Mouse (Mus musculus) midbrain, embryonic 10.5 days (tissue): Measurements from ENCODE around the gene 4931406P16Rik. TPM values are rescaled to one million over a fixed set of nuclear protein-coding genes. Genes with fewer than 3 reads are reported as not detected.
"Not testable (repeated sequence)": the region's sequence is repeated elsewhere in the genome, so short reads cannot be mapped to it uniquely, and the experiment has no call there.

Experiments used
- DNase-seq: peaks from one replicate; pipeline ENCODE4 v3.0.0-alpha.2; 2017; ENCODE audit warnings: low spot score
- H3K27ac ChIP-seq: fragments of 300-500 bp; sonication (generic); replicated peaks from 2 replicates; pipeline ENCODE4 v1.5.1; 2016; ENCODE audit warnings: mild to moderate bottlenecking
- H3K27me3 ChIP-seq: fragments of 300-500 bp; sonication (generic); 2 replicates; pipeline ENCODE4 v1.6.1; 2016; ENCODE audit warnings: low read depth, mild to moderate bottlenecking; ENCODE audit not compliant: poor library complexity, severe bottlenecking
- H3K36me3 ChIP-seq: fragments of 300-500 bp; sonication (generic); 2 replicates; pipeline ENCODE4 v1.6.1; 2016; ENCODE audit warnings: mild to moderate bottlenecking, moderate library complexity
- H3K4me1 ChIP-seq: fragments of 300-500 bp; sonication (generic); 2 replicates; pipeline ENCODE4 v1.6.1; 2016
- H3K4me3 ChIP-seq: fragments of 300-500 bp; sonication (generic); 2 replicates; pipeline ENCODE4 v1.5.1; 2016; ENCODE audit warnings: mild to moderate bottlenecking, moderate library complexity
- H3K9me3 ChIP-seq: fragments of 300-500 bp; sonication (generic); replicated peaks from 2 replicates; pipeline ENCODE4 v1.6.1; 2016; ENCODE audit warnings: mild to moderate bottlenecking
- WGBS: fragments of 180-500 bp; shearing (Covaris S2); methylation state at CpG from one replicate; pipeline ENCODE4 v1.1.7; 2016; 5-methylcytosine and 5-hydroxymethylcytosine counted together
- polyA plus RNA-seq: library from polyadenylated mRNA; unstranded; fragments of >200 nt; fragmentation: Nextera tagmentation; extraction: Ambion mirVana; gene quantifications from 2 replicates; pipeline ENCODE4 v1.2.1, GENCODE M21; 2016

Gene 4931406P16Rik
- polyA plus RNA-seq: 26.6 and 28.8 TPM in 2 replicates

DNA sequence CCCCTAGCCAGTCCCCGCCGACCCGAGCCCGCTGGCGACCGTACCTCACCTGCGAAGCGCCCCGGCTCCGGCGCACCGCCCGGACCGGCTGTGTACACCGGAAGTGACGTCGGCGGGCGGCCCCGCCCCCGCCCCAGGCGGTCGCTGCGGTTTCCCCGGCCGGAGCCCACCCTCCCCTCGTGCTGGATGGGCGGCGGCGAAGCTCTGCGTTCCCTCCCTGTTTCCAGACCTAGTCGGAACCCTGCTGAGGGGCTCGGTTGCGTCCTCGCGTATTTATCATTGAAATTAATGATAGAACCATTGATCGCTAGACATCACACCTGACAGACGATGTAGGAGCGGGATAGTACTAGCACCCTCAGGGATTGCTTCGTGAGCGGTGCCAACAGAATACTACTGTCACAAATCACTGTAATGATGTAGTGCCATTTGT lies at the start of gene 4931406P16Rik:
4931406P16Rik (minus strand) TSS at position 109 of the 433 bp plus-strand sequence.
- DNase-seq: peak; percentile 87
- H3K4me1 ChIP-seq: peaks cover 11% of the 10 kb centered on the region
- H3K4me3 ChIP-seq: peak within 1 kb of the TSS; percentile 89
- H3K36me3 ChIP-seq: no peaks in the 10 kb centered on the region
- no peaks in the 10 kb centered on the region for H3K27me3 ChIP-seq
- no peaks in the 10 kb centered on the region for H3K9me3 ChIP-seq
- under 1% methylated on average over 41 of the region's 41 CpGs for WGBS
- H3K27ac ChIP-seq: peak within 1 kb of the TSS; percentile 94

DNA sequence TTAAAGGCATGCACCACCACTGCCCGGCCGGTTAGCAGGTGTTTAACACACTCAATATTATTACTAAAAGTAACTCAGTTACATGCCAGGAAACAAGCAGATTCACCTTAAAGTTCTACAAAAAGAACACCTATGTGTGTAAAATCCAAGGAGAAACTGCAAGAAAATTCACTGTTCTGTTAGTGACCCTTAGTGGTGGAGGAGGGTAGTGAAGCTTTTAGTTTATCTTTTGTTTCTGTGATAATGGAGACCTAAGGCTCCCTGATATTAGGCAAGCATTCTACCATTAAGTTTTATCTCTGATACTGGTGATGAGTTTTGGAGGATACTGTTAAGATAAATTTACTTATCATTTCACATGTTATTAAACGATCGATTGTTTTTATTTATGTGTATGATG lies 42.3 kb upstream of the 4931406P16Rik start:
- Histone ChIP-seq H3K27ac (no peak overlapping the region), H3K36me3 (peaks cover 90% of the 10 kb centered on the region), H3K27me3 (no peaks in the 10 kb centered on the region), H3K4me1 (no peaks in the 10 kb centered on the region), H3K9me3 (no peaks in the 10 kb centered on the region), H3K4me3 (no peak overlapping the region)
- no peak for DNase-seq
- WGBS: 96% methylated on average over 4 of the region's 4 CpGs

DNA sequence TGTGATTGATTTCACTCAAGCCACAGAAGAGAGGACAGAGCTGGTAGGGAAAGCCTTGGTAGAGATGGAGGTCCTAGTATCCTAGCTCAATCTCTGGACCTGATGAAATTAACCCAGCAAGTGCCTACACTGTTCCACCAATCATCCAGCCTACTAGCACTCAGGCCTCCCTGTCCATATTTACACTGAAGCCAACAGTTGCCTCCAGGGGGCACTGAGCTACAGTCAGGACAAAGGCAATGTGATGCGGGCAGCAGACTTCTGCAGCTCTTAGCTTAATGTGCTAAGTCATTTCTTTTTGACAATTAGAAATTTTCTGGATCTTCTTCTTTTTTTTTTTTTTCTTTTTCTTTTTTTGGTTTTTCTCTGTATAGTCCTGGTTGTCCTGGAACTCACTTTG lies 38.6 kb upstream of the 4931406P16Rik start:
- no peak overlapping the region for H3K27ac ChIP-seq
- H3K4me3 ChIP-seq: no peak overlapping the region
- no peaks in the 10 kb centered on the region for H3K4me1 ChIP-seq
- H3K27me3 ChIP-seq: no peaks in the 10 kb centered on the region
- no peaks in the 10 kb centered on the region for H3K9me3 ChIP-seq
- DNase-seq: no peak
- 92% methylated on average over 1 of the region's 1 CpGs for WGBS
- H3K36me3 ChIP-seq: peaks cover 98% of the 10 kb centered on the region

DNA sequence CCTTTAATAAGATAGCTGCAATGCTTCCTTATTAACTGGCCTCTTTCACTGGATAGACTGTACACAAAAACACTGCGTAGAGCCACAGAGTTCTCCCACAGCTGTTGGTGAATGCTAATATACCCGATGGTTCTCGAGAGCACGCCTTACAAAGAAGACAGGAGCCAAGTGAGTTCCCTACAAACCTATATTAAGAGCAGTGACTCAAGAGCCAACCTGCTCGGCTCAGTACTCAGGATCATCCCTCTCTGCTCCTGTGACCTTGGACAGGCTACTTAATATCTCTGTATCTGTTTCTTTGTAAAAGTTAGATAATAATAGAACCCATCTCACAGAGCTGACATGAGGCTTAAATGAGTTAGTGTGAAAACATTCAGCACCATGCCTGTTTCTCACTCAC lies 36.8 kb upstream of the 4931406P16Rik start:
- Histone ChIP-seq H3K27ac (no peak overlapping the region), H3K9me3 (no peaks in the 10 kb centered on the region), H3K4me3 (no peak overlapping the region), H3K27me3 (no peaks in the 10 kb centered on the region), H3K4me1 (no peaks in the 10 kb centered on the region), H3K36me3 (peaks cover 100% of the 10 kb centered on the region)
- WGBS: 95% methylated on average over 5 of the region's 5 CpGs
- no peak for DNase-seq

DNA sequence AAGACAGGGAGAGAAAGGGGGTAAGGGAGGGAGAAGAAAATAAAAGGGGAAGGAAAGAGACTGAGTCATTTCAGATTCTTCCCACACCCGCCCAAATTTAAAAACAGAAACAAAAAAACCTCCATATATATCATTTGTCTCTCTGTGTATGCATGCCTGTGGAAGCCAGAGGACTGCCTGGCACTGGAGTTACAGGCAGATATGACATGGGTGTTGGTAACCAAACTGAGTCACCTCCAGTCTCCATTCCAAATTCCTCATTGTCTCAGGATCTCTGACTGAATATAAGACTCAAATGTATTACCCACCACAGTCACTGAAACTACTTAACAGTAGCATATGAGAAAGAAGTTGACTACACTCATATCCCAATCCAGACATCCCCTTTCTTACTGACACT lies 34.7 kb upstream of the 4931406P16Rik start:
- no peaks in the 10 kb centered on the region for H3K4me1 ChIP-seq
- H3K9me3 ChIP-seq: no peaks in the 10 kb centered on the region
- no peak for DNase-seq
- no peak overlapping the region for H3K27ac ChIP-seq
- no peaks in the 10 kb centered on the region for H3K27me3 ChIP-seq
- no peak overlapping the region for H3K4me3 ChIP-seq
- peaks cover 100% of the 10 kb centered on the region for H3K36me3 ChIP-seq
- WGBS: 88% methylated on average over 1 of the region's 1 CpGs

DNA sequence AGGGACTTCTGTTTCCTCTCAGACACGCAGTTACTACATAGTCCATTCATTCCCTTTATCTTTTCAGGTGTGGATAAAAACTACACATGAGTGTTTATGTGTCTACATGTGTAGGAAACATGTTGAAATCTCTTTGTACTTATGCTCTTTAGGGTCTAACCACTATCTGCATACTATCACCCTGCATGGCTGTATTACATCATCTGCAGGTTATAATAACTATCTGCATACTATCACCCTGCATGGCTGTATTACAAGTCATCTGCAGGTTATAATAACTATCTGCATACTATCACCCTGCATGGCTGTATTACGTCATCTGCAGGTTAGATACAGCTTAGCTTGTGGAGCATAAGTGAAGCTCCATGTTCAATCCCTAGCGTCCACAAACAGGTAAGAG lies 33.7 kb upstream of the 4931406P16Rik start:
- Histone ChIP-seq H3K27me3 (no peaks in the 10 kb centered on the region), H3K36me3 (peaks cover 100% of the 10 kb centered on the region), H3K9me3 (no peaks in the 10 kb centered on the region), H3K4me3 (no peak overlapping the region), H3K27ac (no peak overlapping the region), H3K4me1 (no peaks in the 10 kb centered on the region)
- WGBS: 90% methylated on average over 3 of the region's 3 CpGs
- DNase-seq: no peak

DNA sequence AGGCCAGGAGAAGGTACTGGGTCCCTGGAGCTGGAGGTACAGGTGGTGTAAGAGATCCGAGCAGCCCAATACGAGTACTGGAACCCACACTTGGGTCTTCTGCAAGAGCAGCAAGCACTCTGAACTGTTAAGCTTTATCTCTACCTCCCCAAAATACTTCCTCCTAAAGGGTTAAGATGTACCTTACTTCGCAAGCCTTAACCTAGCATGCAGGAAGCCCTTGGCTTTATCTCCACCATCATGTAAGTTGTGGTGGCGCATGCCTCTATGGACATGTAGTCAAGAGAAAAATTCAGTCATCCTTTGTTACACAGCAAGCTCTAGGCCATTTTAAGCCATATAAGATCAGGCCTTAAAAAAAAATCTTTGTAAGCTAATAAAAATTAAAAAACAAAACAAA lies 33.2 kb upstream of the 4931406P16Rik start:
- no peak overlapping the region for H3K4me3 ChIP-seq
- H3K36me3 ChIP-seq: peaks cover 100% of the 10 kb centered on the region
- H3K27ac ChIP-seq: no peak overlapping the region

DNA sequence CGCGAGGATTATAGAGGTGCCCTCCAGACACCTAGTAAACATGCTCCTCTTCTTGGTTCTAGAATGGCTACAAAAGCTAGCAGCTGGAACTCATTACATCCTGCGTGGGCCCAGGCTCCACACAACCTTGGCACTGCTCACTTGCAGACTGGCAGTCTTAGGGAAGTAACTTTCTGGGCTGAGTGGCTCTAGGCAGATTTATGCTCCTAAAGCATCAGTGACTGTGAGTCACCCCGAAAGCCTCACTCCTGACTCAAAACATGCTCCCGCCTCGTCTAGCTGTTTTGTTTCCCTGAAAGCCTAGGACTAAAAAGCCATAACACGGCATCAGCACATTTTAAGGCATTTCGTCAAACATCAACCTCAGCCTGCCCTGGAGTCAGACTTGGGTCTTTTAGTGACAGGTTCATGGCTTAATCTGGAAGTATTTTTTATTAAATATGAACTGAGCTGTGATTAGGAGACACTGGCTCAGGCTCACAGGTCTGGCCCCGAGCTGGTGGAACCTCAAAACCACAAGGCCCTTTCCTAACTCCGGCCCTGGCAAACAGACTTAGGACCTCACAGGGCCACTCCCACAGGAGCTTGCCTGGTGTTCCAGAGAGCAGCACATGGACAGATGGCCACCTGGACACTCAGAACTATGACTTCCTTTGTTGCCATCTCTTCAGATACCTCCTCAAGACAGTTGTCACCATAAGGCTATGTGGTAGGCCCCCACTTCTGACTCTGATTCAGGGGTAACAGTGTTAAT lies 28.9 kb upstream of the 4931406P16Rik start:
- DNase-seq: no peak
- Histone ChIP-seq H3K27ac (no peak overlapping the region), H3K4me1 (no peaks in the 10 kb centered on the region), H3K27me3 (no peaks in the 10 kb centered on the region), H3K36me3 (peaks cover 84% of the 10 kb centered on the region), H3K9me3 (no peaks in the 10 kb centered on the region), H3K4me3 (no peak overlapping the region)
- 93% methylated on average over 10 of the region's 10 CpGs for WGBS

More for the DNA sequence above, 33.2 kb upstream of the 4931406P16Rik start:
- Histone ChIP-seq H3K9me3 (no peaks in the 10 kb centered on the region), H3K27me3 (no peaks in the 10 kb centered on the region), H3K4me1 (no peaks in the 10 kb centered on the region)
- WGBS: 98% methylated on average over 4 of the region's 4 CpGs
- DNase-seq: no peak

DNA sequence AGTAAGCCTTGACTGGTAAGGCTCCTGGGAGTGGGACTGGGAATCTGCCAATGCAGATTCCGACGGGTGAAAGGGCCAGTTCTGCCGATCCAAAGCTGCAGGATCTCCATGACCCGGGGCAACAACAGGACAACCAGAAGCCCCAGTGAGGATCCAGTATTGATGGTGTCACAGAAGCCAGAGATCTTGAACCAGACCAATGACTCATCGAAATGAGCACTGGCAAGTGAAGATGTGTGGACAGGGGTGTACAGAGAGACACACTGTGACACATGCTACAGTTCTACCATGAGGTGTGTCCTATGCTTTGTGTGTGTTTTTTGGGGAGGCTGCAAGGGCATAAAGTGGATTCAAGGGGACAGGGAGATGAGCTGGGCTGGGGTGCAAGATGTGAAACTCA lies 27.5 kb upstream of the 4931406P16Rik start:
- DNase-seq: no peak
- Histone ChIP-seq H3K9me3 (no peaks in the 10 kb centered on the region; the same call in 1 of the 2 replicates), H3K36me3 (peaks cover 70% of the 10 kb centered on the region), H3K4me1 (no peaks in the 10 kb centered on the region), H3K4me3 (no peak overlapping the region), H3K27ac (no peak overlapping the region), H3K27me3 (no peaks in the 10 kb centered on the region)
- 93% methylated on average over 5 of the region's 5 CpGs for WGBS

DNA sequence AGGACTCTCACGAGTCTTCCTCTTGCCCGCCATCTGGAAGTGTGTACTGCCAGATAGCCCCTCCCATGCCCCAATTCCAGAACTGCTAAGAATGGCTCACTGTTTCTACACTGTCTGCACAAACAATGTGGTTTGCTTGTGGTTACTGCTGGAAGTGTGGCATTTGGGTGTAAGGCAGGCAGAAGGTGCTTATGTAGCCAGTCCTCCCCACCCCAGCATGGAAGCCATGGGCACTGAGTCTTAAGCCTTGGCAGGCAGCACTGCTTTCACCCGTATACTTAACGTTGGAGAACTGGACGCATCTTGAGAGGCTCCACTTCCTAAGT lies 25.8 kb upstream of the 4931406P16Rik start:
- H3K9me3 ChIP-seq: no peaks in the 10 kb centered on the region; the same call in 1 of the 2 replicates
- H3K27ac ChIP-seq: no peak overlapping the region
- H3K4me3 ChIP-seq: no peak overlapping the region
- H3K27me3 ChIP-seq: no peaks in the 10 kb centered on the region
- H3K4me1 ChIP-seq: no peaks in the 10 kb centered on the region
- WGBS: 88% methylated on average over 5 of the region's 5 CpGs
- H3K36me3 ChIP-seq: peaks cover 53% of the 10 kb centered on the region
- no peak for DNase-seq

DNA sequence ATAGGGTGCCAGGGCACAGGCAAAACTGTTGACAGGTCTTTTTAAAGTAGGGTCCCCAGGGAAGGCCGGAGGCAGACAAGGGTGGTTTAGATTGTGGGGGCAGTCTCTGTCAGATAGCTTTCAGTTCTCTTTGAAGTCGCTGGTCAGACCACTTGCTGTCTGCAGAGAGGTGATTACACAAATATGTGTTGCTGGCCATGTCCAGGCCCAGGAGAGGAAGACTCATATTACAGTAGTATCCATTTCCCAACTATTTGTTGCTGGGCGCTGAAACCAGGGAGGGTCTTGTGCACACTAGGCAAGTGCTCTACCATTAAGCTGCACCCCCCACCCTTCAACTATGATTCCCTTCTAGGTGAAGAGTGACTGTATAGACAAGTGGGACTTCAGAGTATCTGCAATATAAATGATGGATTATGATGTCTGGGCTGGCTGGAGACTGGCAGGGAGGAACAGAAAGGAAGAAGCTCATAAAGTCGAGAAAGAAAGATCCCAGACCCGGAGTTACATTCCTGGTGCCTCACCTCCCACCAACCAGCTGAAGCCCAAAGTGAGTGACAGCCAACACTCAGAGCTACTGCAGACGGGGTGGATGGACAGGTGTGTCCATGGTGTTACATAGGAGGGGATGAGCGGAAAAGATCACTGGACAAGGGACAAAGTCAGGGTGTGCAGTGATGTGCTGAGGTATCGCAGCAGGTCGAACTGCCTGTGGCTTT lies 25.3 kb upstream of the 4931406P16Rik start:
- DNase-seq: no peak
- Histone ChIP-seq H3K36me3 (peaks cover 48% of the 10 kb centered on the region), H3K4me1 (no peaks in the 10 kb centered on the region), H3K27me3 (no peaks in the 10 kb centered on the region), H3K9me3 (no peaks in the 10 kb centered on the region; the same call in 1 of the 2 replicates), H3K4me3 (no peak overlapping the region), H3K27ac (no peak overlapping the region)
- 86% methylated on average over 9 of the region's 9 CpGs for WGBS

DNA sequence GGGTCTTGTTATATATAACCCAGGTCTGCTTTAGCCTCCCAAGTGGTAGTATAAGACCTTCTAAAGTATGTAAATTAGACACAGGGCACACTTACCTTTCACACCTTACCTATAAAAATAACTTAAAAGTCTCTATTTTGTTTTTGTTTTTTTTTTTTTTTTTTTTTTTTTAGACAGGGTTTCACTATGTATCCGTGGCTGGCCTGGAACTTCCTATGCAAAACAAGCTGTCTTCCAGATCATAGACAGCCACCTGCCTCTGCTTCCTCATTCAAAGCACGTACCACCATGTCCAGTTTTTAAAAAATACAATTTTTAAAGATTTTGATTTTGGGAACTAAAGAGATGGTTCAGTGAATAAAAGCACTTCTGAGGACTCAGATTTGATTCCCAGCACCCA lies 23.9 kb upstream of the 4931406P16Rik start:
- no peaks in the 10 kb centered on the region for H3K4me1 ChIP-seq
- 93% methylated on average over 2 of the region's 2 CpGs for WGBS
- peaks cover 35% of the 10 kb centered on the region for H3K36me3 ChIP-seq
- H3K27me3 ChIP-seq: no peaks in the 10 kb centered on the region
- H3K27ac ChIP-seq: no peak overlapping the region
- DNase-seq: no peak
- no peak overlapping the region for H3K4me3 ChIP-seq
- H3K9me3 ChIP-seq: no peaks in the 10 kb centered on the region; the same call in 1 of the 2 replicates

DNA sequence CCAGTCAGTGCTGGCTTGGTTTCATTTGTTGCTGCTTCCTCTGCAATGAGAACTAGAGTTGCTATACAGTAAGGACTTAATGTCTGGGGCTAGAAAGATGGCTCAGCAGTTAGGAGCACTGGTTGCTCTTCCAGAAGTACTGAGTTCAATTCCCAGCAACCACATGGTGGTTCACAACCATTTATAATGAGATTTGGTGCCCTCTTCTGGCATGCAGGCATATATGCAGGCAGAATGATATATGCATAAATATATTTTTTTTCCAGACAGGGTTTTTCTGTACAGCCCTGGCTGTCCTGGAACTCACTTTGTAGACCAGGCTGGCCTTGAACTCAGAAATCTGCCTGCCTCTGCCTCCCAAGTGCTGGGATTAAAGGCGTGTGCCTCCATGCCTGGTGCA lies 23.2 kb upstream of the 4931406P16Rik start:
- peaks cover 28% of the 10 kb centered on the region for H3K36me3 ChIP-seq
- DNase-seq, H3K4me1 ChIP-seq, H3K27ac ChIP-seq, H3K4me3 ChIP-seq, H3K27me3 ChIP-seq, H3K9me3 ChIP-seq: not testable (repeated sequence)
- WGBS: 80% methylated on average over 1 of the region's 1 CpGs
